Mouse (Mus musculus) cerebellum, postnatal 25 days (tissue): Measurements from ENCODE around the gene Exph5.

ENCODE experiments used
- DNase-seq, 2 experiments: peaks; one replicate each; pipeline ENCODE4 v3.0.0; 2021; ENCODE audit warnings: mixed read lengths in 2 of 2

Gene Exph5

GRCm38 (mm10) chr9:53301269-53301720 lies at the start of gene Exph5:
Gene Exph5, plus strand, starts transcription at chr9:53301670.
- DNase-seq, result peak; percentile 66 to 86

GRCm38 (mm10) chr9:53254368-53254767 lies 47.1 kb upstream of the Exph5 start:
- peak; percentile 78 to 87 for DNase-seq

DNA sequence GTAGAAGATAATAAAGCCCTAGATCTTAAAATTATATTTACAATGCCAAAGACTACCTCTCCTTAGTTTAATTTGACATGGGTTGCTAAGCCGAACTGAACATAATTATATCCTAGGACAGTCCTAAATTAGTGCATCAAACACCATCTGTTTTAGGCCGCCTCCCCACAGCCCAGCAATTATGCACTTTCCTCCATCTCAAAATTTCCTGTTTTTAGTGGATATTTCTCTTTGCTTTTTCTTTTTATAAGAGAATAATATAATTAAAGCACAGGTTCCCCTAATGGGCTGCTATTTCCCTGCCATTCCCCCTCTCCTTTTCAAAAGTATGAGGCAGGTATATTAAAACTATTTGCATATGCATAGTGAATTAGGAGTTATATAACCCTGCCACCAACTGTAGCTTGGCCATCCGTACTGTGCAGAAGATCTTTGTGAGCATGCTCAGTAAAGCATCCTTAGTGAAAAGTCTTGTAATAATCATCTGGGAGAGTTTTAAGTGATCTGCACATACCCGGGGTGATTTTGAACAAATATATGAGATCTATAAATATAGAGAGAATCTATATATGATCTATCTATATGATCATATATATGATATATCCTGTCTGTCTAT lies 44.7 kb upstream of the Exph5 start:
- DNase-seq, result no peak

GRCm38 (mm10) chr9:53257772-53258171 lies 43.7 kb upstream of the Exph5 start:
- no peak for DNase-seq

DNA sequence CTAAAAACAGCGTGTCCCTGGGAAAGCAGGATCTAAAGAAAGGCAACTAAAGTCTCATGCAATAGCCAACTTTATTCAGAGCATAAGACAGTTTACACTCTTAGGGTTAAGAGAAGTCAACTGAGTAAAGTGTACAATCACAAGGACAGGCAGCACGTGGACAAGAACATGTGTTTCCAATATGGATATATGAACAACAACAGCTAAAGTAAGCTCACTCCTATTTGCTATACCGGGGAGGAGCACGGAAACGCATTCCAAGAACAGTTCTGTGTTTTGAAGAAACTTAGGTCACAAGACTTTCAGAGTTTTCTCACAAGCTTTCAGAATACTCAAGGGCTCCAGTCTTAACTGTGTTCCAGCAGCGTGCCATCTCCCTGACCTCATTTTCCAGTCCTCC lies 43.3 kb upstream of the Exph5 start:
- DNase-seq, result no peak

GRCm38 (mm10) chr9:53264387-53264786 lies 37.1 kb upstream of the Exph5 start:
- no peak for DNase-seq

- no peak for DNase-seq
Observed at GRCm38 (mm10) chr9:53265589-53265988, 35.9 kb upstream of the Exph5 start.

DNA sequence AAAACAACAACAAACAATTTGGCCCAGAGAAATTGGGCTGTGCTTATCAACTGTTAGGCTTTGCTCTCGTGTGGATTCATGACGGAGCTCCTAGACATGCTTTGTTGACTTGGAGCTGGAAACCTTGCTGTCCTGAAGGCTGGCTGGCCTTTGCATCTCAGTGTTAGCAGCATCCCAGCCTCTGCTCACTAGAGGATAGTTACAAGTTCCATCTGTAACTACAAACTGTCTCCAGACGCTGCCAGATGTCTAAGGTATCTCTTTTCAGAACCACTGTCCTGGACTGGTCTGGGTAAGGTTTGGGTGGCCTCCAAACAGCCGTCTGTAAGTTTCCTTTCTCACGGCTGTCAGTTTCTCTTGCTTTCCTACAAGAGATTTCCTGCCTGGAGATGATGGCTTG lies 33.4 kb upstream of the Exph5 start:
- DNase-seq, result no peak

DNA sequence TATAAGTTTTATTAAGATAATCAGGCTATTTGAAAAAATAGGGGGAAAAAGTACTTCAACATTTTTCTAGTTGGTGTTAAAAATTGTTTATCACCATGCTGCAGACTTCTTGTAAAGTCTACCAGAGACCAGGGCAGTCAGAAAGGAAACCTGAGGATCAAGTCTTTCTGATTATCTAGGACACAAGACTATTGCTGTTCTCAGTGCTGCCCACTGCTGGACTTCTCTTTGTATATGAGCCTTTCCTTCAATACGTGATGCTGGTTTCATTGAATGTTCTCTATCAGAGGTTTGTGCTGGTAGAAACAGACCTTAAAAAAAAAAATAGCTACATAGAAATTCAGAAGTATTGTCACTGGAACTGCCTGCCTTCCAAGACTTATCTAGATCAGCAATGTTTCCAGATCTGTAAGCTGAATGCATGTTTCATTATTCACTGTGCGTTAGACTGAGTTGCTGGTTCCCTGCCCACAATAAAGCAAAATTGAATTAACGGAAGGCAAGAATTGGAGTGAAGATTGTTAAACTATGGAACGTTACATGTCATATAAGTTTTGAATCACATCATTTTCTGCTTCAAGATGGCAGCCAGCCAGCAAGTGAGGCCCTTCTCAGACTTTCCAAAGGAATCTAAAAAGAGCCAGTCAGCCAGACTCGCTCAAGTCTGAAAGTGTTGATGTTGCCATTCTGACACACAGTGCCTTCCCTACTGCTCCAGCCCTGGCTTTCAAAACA lies 32.6 kb upstream of the Exph5 start:
- peak; percentile 39 to 74 for DNase-seq

DNA sequence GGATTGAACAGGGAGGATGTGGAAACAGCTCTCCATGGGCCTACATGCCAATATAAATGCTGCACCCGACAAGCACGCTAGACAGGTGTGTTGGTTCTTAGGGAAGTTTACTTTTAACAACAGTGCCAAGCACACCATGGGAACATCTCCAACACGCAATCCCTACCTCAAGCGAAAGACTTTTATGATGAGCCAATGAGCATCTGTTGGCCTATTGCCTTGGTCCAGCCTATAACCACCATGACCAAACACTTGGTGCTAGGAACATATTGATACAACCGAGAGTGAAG lies 32.1 kb upstream of the Exph5 start:
- DNase-seq, result no peak

DNA sequence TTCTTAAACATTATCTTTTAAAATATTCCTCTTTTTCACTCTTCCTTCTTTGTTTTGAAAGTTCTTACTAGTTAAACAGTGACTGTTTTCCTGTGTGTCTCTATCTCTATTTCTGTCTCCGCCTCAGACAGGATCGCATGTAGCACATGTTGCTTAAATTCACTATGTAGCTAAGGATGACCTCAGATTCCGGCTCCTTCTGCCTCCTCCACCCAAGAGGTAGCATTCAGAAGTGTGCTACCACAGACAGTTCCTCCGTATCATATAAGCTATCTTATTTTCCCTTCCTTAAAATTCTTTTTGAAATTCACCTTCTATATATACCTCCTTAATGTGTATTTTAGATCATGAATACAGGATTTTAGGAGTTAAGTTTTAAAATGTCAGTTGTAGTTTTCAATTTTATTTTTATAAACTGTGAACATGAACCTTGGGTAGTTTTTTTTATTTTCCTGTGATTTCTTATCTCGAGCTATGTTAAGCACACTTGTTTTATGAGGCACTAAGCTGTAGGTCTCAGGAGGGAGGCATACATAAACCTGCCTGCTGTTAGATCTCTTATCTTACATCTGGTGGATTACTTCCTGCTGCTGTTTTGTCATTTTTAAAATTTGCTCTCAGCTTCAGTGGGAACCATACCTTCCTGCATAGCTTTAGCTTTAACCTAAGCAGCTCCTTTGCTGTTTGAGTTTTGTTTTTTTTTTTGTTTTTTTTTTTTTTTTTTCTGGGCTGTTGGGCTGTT lies 30.0 kb upstream of the Exph5 start:
- no peak for DNase-seq

- no peak for DNase-seq
Observed at GRCm38 (mm10) chr9:53272207-53272606, 29.3 kb upstream of the Exph5 start.

- DNase-seq, result no peak
Observed at GRCm38 (mm10) chr9:53272714-53273113, 28.8 kb upstream of the Exph5 start.

- DNase-seq, result no peak
Observed at GRCm38 (mm10) chr9:53276381-53276780, 25.1 kb upstream of the Exph5 start.

DNA sequence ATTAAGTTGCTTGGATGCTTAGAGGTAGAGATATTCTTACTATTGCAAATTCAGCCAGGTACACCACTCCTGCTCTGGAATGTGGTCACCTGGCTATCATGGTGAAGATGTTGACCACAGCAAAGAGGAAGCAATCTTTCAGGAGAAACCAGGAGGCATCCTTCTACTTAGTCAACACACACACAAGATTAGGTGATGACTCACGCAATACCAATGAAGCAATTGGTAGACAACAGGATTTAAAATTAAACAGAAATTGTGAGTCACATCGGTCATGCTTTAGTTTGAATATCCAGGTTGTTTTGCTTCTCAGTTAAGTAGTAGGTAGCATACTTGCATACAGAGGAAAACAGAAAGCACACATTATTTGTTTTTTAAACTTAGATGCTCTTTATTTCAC lies 22.5 kb upstream of the Exph5 start:
- DNase-seq, result no peak

- DNase-seq, result no peak
Observed at GRCm38 (mm10) chr9:53286793-53287192, 14.7 kb upstream of the Exph5 start.

DNA sequence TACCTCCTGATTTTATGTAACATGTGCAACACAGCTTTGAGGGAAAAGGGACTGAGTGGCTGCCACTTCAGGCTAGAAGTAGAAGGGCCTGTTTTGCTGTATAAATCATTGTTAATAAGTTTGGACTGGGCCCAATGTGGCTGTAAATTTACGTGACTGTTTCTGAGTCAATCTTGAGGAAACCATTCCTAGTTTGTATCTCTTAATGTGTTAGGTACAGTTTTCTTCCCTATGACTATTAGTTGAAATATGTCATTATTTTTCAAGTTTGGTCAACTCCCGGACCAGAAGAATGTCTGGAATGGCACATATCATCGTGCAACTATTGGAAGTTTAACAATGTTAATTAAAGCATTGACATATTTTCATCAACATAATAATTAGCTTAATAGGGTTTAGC lies 11.5 kb upstream of the Exph5 start:
- DNase-seq, result no peak

- DNase-seq, result no peak
Observed at GRCm38 (mm10) chr9:53292833-53293232, 8.6 kb upstream of the Exph5 start.

DNA sequence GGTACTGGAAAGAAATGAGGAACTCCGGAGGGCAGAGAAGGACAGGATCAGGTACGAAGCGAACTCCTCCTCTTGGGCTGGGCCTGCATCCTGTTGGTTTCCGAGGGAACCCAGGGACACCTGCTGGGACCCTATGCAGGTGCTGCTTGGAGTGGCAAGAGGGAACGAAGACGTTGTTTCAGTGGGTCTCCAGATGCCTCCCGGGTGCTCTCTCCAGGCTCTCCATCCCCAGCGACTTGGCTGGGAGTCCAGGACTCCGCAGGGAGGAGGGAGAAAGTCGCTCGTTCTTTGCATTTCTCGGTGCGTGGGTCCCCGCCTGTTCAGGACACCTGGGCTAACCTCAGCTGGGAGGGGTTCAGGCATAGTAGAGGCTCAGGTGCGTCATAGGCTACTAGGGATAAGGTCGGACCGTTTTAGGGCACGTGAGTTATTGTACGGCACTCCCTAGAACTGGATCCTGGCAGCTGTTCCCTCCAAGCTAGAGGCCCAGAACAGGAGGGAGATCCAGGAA lies 386 bp downstream of the Exph5 start:
- DNase-seq, result peak; percentile 59

DNA sequence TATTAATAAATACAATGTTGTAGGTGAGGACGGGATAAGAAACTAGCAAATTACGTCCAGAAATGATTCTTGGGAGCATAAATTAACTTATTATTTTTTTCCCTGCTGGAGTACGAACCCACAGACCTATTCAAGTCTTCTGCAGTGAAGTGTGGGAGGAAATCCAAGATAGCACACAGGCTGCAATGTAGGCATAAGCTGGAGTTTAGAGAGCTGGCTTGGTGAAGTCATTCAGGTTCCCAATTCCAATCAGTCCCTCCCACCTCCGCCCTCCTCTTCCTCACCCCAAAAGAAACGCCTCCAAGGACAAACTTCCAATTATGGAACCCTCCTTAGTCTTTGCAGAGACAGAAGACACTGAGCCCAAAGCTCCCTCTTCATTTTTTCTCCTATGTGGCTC lies 945 bp downstream of the Exph5 start:
- no peak for DNase-seq

DNA sequence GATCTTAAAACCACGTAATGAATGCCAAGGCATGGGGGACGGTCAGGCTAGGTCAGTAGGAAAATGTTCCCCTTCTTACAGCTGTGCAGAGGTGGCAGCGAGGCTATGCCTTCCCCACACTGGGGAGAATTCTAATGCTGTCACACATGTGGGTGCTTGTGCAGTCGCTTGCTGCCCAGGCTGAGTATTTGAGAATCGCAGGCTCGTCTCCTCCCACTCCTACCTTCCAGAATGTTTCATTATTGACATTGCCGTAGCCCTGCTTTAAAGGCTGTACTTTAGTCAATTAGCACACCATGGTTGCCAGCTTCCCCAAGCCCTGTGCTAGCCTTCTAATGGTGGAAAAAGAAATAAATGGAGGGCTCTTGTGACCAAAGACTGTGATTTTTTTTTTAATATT lies 6.4 kb downstream of the Exph5 start:
- DNase-seq, result no peak

- DNase-seq, result peak in 1 of 2 experiments; percentile 44
Observed at GRCm38 (mm10) chr9:53312981-53313380, 11.5 kb downstream of the Exph5 start.

- DNase-seq, result peak; percentile 93 to 96
Observed at GRCm38 (mm10) chr9:53320894-53321650, 19.6 kb downstream of the Exph5 start.
